Mouse (Mus musculus) heart, adult 8-10 months (tissue): Measurements from ENCODE around the gene Emc7. TPM values are rescaled to one million over a fixed set of nuclear protein-coding genes. Genes with fewer than 3 reads are reported as not detected.
"Not testable (repeated sequence)": the region's sequence is repeated elsewhere in the genome, so short reads cannot be mapped to it uniquely, and the experiment has no call there.

Experiments
- DNase-seq: peaks from one replicate; pipeline ENCODE4 v3.0.0; 2022; ENCODE audit warnings: low spot score
- total RNA-seq, 4 experiments: library from RNA; stranded (reverse); gene quantifications; 2 replicates each; pipeline ENCODE4 v1.2.4; 2022

Emc7 gene
- 10 to 100 TPM; 15.8 to 17.0 (median 16.4) TPM for total RNA-seq

- DNase-seq, result peak; percentile 96
Observed at GRCm38 (mm10) chr2:112454862-112455564, at the start of gene Emc7. Emc7 (plus strand) TSS chr2:112454997.

- DNase-seq, result no peak
Observed at GRCm38 (mm10) chr2:112407030-112407429, 47.8 kb upstream of the Emc7 start.

GRCm38 (mm10) chr2:112425308-112425707 lies 29.5 kb upstream of the Emc7 start:
- no peak for DNase-seq

- DNase-seq, result not testable (repeated sequence)
Observed at GRCm38 (mm10) chr2:112428534-112428933, 26.3 kb upstream of the Emc7 start.

DNA sequence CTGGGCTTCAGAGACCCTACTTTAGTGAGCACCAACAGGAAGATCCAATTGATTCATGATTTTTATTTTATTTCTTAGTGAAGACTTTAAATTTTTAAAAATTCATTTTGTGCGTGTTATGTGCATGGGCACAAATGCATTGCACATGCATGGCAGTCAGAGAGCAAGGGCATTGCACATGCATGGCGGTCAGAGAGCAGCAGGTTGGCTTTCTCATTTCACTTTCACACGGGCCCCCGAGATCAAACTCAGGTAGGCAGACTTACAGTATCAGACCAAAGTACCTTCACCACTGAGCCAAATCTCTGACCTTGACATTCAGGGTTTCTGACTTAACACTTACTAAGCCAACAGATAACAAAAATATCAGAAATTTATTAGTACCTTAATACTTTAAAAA lies 25.1 kb upstream of the Emc7 start:
- no peak for DNase-seq

DNA sequence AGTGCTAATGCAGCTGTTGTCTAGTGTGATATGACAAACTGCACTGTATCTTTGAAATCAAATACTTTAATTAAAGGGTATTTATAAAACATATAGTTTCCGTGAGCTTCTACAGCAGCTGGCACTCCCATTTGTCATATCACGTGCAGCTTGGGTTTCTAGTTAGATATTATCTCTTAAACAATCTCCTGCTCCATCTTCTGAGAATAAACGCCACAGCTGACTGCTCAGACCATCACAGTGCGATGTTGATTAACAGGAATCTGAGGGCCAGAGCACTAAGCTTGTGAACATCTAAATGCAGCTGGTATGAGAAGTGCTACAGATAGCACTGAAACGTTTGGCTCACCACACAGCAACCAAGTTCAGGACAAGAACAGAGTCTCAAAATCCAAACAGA lies 24.4 kb upstream of the Emc7 start:
- no peak for DNase-seq

DNA sequence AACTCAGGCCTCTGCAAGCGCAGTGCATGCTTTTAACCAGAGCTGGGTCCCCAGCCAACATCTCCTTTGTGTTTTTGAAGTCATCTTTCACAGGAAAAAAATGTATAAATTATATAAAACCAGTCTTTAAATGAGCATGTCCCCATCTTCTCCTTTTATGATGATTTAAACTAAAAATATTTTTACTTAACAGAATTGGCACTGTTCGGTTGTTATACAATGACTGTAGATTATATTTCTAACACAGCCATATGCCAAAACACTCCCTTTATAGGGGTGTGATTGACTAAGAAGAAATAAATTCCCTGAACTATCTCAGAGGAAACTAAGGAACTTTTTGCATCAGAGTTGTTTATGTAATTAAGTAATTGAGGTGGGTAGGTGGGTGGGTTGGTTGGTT lies 22.3 kb upstream of the Emc7 start:
- DNase-seq, result no peak

GRCm38 (mm10) chr2:112433359-112433758 lies 21.4 kb upstream of the Emc7 start:
- DNase-seq, result no peak

DNA sequence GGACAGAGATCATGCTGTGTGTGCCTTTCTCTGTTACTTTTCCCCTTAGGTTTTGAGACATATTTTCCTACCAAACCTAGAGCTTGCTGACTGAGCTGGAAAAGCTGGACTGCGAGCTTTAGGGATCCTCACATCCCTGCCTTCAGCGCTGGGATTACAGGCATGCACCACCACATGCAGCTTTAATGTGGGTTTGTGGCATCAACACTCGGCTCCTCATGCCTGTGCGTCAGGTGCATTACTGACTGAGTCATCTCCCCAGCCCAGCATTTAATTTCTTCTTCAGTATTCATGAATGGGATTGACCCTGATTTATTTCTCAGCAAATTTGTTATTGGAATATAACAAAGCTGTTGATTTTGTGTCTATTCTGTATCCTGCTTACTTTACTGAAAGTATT lies 18.5 kb upstream of the Emc7 start:
- no peak for DNase-seq

DNA sequence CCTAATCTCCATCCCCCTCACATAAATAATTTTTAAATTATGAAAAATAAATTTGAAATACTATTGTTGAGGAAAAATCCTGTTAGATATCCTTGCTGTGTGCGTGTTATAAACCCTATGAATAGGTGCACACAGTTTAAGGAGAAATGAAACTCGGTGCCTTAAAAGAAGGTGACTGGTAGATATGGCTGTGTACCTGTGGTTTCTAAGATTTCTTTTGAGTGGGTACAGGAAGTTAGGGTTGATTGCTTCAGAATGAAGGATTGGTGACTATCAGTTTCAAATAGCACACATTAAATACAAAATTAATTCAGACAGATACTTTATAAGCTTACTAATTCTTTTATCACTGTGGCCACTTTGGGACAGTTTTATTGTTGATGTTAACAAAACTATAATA lies 17.2 kb upstream of the Emc7 start:
- DNase-seq, result no peak

GRCm38 (mm10) chr2:112443491-112443890 lies 11.3 kb upstream of the Emc7 start:
- no peak for DNase-seq

DNA sequence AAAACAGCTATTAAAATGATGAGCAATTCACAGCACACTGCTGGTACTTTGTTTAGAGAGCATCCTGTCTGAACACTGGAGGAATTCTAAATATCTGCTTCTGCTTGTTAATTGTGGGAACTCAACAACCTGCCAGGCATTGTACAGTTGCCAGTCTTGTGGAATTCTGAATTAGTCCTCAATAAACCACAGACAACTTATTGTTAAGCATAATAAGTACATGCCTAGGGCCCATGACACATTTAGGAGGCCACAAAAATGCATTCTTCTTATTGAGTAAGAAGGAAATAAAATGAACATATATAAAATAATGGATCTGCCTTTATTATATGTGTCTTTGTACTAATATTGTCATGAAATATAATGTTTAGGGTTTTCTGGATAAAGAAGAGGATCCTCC lies 9.3 kb upstream of the Emc7 start:
- no peak for DNase-seq

DNA sequence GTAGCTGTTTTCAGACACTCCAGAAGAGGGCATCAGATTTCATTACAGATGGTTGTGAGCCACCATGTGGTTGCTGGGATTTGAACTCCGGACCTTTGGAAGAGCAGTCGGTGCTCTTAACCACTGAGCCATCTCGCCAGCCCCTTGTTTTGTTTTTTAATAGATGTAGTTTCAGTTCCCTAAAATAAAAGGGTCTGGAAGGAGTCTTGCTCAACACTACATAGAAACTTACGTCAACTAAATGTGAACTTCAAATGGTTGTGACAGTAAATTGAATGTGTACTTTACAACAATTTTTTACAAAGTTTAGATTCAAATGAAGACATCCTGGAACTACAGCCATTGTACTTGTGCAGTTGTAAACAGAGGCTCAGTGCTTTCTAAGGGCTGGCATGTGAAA lies 6.8 kb upstream of the Emc7 start:
- not testable (repeated sequence) for DNase-seq

- no peak for DNase-seq
Observed at GRCm38 (mm10) chr2:112448510-112449059, 6.2 kb upstream of the Emc7 start.

DNA sequence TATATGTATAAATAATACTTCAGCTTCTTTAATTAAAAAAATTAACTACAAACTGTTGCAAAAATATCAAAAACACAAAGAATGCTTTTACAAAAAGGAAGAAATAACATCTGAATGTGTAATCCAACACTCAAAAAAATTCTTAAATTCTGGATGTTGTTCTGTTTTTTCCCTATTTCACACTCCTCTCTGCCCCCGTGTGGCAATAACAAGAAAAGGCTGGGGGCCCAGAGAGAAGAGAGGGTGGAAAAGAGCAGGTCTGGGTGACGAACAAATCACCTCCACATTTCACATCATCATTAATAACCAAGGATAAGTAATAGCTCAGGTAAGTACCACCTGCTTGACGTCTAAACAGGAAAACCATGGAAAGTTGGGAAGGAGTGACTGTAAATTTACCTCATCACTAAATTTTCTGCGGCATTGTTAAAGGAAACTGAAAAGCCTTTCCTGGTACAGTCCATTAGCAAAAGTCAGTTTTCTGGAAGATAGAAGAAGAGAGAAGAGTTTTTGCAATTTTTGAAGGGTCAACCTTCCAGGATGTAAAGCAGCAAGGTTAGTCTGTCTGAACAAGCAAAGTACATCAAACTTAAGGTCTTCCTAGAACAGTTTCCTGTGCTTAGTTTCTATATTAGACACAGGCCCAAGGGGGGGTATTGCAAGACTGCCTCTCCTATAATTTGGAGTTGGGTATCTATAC lies 5.0 kb upstream of the Emc7 start:
- DNase-seq, result no peak

DNA sequence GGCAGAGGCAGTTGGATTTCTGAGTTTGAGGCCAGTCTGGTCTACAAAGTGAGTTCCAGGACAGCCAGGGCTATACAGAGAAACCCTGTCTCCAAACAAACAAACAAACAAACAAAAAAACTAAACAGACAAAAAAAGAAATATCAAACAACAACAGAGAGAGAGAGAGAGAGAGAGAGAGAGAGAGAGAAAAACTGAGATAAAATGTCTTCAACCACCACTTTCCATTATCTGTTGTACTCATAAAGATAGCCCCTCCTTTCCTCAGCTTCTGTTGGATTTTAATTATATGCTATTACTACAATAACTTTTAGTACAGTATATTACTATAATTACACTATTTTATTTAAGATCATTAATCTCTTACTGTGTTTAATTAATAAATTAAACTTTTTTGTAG lies 2.3 kb upstream of the Emc7 start:
- DNase-seq, result not testable (repeated sequence)

- DNase-seq, result no peak
Observed at GRCm38 (mm10) chr2:112454125-112454861, 504 bp upstream of the Emc7 start.

- no peak for DNase-seq
Observed at GRCm38 (mm10) chr2:112460557-112460956, 5.8 kb downstream of the Emc7 start.

- DNase-seq, result no peak
Observed at GRCm38 (mm10) chr2:112469542-112469941, 14.7 kb downstream of the Emc7 start.

DNA sequence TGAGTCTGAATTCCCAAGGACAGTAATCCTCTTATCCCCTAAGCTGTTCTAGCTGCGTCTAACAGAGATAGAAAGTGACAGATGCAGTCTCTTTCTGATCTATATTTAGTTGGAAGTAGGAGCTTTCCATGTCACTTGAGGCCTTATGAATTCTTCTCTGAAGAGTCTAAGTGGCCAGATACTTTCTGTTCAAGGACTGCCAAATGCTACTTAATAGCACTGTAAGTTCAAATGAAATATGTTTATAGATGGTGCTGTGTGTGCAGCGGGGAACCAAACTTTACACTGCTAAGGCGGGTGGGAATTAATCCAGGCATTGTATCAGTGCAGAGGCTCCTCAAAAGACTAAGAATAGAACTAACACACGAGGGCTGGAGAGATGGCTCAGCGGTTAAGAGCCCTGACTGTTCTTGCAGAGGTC lies 16.2 kb downstream of the Emc7 start:
- no peak for DNase-seq

DNA sequence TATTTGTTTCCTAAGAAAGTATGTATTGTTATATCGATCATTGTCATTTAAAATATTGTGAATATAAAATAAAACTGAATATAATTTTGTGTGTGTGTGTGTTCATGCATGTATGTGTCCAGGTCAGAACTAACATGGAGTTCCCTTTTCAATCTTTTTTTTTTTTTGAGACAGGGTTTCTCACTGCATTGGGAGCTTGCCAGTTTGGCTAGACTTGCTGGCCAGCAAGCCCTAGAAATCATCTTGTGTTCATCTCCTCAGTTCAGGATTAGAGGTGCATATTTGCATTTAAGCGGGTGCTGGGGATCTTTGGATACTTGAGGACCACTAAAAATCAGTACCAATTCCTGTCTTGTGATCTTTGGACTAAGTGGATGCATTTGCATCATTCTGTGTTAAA lies 17.3 kb downstream of the Emc7 start:
- DNase-seq, result no peak

GRCm38 (mm10) chr2:112474997-112475724 lies 20.4 kb downstream of the Emc7 start:
- no peak for DNase-seq
